Mouse (Mus musculus): ENCODE measurements at regions not wholly inside any gene's neighbourhood (a gene's known extent, or its start where the extent isn't known, plus 50 kb on each side); places are given as distances from the start of the nearest gene placed in this dataset.

GRCm38 (mm10) chr12:44796847-44797246 is 277.7 kb downstream of the Stxbp6 start:
- no peak for DNase-seq

DNA sequence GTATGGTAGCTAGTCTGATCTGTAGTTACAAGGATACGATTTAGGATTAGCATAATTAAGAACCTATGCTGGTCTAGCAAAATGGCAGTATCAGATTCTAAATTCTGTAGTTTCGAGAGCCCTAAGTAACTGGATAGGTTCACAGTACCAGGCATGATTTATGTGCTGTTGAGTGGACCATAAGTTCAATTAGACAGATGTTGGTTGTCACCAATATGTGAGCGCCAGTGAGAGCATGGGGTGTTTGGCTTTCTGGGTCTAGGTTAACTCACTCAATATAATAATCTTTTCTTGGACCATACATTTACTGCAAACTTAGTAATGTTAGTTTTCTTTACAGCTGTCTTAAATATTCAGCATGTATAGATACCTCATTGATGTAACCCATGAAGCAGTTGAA is 323.8 kb downstream of the Stxbp6 start:
- peak; percentile 39 for DNase-seq

DNA sequence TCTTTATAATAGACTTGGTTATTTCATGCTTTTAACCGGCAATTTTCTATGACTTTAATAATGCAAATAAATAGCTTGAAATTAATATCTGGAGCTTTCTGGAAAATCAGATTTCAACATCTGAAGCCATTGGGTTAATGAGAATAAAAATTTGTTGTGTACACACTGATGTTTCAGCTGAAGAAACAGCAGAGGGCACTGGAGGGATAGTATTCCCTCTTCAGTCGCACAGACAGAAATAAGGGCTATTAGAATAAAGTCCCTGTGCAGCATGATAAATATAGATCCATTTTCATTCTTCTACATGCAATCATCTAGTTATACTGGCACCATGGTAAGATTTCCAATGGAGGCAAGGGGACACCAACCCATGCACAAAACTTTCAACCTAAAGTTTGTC is 347.7 kb downstream of the Stxbp6 start:
- DNase-seq, result no peak
